Mouse (Mus musculus) kidney, adult 11 months (tissue): ENCODE results near the gene Akr1c19.
A peak's percentile ranks its signal among the peaks of the same experiment; 100 is the strongest.

ENCODE experiments used
- DNase-seq: peaks from one replicate; pipeline ENCODE4 v3.0.0; 2022

The Akr1c19 gene

GRCm38 (mm10) chr13:4277526-4277925 lies 49.0 kb downstream of the Akr1c19 start:
- DNase-seq, result no peak

GRCm38 (mm10) chr13:4279284-4279683 lies 50.8 kb downstream of the Akr1c19 start, which contains the start of gene Akr1c12:
Akr1c12 (minus strand) TSS chr13:4279433.
- peak; percentile 30 for DNase-seq

GRCm38 (mm10) chr13:4281471-4282412 lies 53.2 kb downstream of the Akr1c19 start:
- peak; percentile 14 for DNase-seq

- DNase-seq, result no peak
Observed at GRCm38 (mm10) chr13:4296991-4297390, 68.5 kb downstream of the Akr1c19 start.
